Mouse (Mus musculus) neural tube, embryonic 11.5 days (tissue): ENCODE measurements at regions not wholly inside any gene's neighbourhood (a gene's known extent, or its start where the extent isn't known, plus 50 kb on each side); places are given as distances from the start of the nearest gene placed in this dataset.

ENCODE experiments used
- ATAC-seq: fragments of 200-750 bp; cut with Nextera tagmentation; 2 replicates; pipeline ENCODE4 v1.8.0; 2017; ENCODE audit warnings: moderate number of reproducible peaks, mild to moderate bottlenecking, moderate TSS enrichment, moderate library complexity; ENCODE audit not compliant: insufficient read depth, low FRiP score, low TSS enrichment
- DNase-seq: peaks from one replicate; pipeline ENCODE4 v3.0.0-alpha.2; 2015; ENCODE audit warnings: low spot score
- H3K27ac ChIP-seq: fragments of 300-500 bp; sonication (generic); 2 replicates; pipeline ENCODE4 v1.5.1; 2014; ENCODE audit warnings: low read depth, mild to moderate bottlenecking, low read length
- H3K27me3 ChIP-seq: fragments of 300-500 bp; sonication (generic); 2 replicates; pipeline ENCODE4 v1.6.1; 2014; ENCODE audit warnings: mild to moderate bottlenecking, low read length, mixed read lengths; ENCODE audit not compliant: control insufficient read depth, insufficient read depth
- H3K36me3 ChIP-seq: fragments of 300-500 bp; sonication (generic); 2 replicates; pipeline ENCODE4 v1.6.1; 2014; ENCODE audit warnings: mild to moderate bottlenecking, low read length, moderate library complexity, mixed read lengths; ENCODE audit not compliant: control insufficient read depth, insufficient read depth
- H3K4me1 ChIP-seq: fragments of 300-500 bp; sonication (generic); 2 replicates; pipeline ENCODE4 v1.6.1; 2014; ENCODE audit warnings: low read length, mixed read lengths; ENCODE audit not compliant: control insufficient read depth, insufficient read depth
- H3K4me2 ChIP-seq: fragments of 300-500 bp; sonication (generic); 2 replicates; pipeline ENCODE4 v1.6.1; 2014; ENCODE audit warnings: low read depth, mild to moderate bottlenecking, moderate library complexity
- H3K4me3 ChIP-seq: fragments of 300-500 bp; sonication (generic); 2 replicates; pipeline ENCODE4 v1.5.1; 2014; ENCODE audit warnings: low read depth, low read length
- H3K9ac ChIP-seq: fragments of 300-500 bp; sonication (generic); 2 replicates; pipeline ENCODE4 v1.6.1; 2014; ENCODE audit warnings: mild to moderate bottlenecking, low read length
- H3K9me3 ChIP-seq: fragments of 300-500 bp; sonication (generic); 2 replicates; pipeline ENCODE4 v1.6.1; 2016; ENCODE audit warnings: low read length; ENCODE audit not compliant: control insufficient read depth
- WGBS: fragments of 180-500 bp; shearing (Covaris S2); extraction: QIAGEN DNeasy Blood & Tissue Kit; methylation state at CpG from one replicate; pipeline ENCODE4 v1.1.7; 2014; 5-methylcytosine and 5-hydroxymethylcytosine counted together

DNA sequence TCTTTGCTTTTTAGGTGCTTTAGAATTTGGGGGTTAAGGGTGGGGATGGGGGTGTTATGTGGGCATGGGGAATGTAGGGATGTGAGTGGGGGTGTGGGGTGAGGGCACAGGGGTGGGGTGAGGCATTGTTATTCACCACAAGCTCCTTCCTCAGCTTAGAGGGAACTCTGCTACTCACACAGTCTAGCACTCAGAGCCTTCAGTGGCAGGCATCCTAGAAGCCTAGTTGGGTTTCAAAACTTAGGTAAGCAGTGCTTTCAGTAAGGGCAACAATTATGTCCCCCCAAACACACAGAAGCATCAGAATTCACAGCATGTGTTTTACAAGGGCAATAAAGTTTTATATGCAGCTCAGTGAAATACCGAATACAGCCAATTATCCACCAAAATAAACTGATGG is 228.4 kb downstream of the Ttc32 start:
- H3K9ac ChIP-seq, result no peak overlapping the region
- DNase-seq (no peak), ATAC-seq (no peak)
- WGBS, result 22% methylated on average over 1 of the region's 1 CpGs
- H3K4me1 ChIP-seq, result peaks cover 3% of the 10 kb centered on the region
- H3K36me3 ChIP-seq, result no peaks in the 10 kb centered on the region
- H3K4me2 ChIP-seq, result no peak overlapping the region
- no peak overlapping the region for H3K4me3 ChIP-seq
- no peaks in the 10 kb centered on the region for H3K9me3 ChIP-seq
- no peak overlapping the region for H3K27ac ChIP-seq
- H3K27me3 ChIP-seq, result no peaks in the 10 kb centered on the region

DNA sequence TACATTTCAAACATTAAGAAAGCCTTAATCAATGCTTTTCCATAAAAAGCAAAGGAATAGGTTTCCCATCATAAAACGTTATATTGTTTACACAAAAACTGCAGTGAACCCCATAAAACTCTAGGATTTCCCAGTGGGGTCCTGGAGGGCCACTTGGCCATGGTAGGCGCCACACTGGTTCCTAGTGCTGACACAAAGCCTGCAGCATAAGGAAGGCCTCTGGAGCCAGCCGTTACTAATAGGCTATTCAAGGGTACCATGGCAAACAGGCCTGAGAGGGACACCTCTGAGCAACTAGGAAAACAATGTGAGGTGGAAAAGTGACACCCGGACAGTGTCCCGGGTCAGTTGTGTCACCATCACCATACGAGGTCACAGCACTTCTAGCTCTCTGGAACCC is 231.9 kb downstream of the Ttc32 start:
- 22% methylated on average over 6 of the region's 6 CpGs for WGBS
- Histone ChIP-seq H3K4me3 (no peak overlapping the region), H3K4me1 (peaks cover 3% of the 10 kb centered on the region), H3K36me3 (no peaks in the 10 kb centered on the region), H3K4me2 (no peak overlapping the region), H3K9ac (no peak overlapping the region), H3K9me3 (no peaks in the 10 kb centered on the region), H3K27ac (no peak overlapping the region), H3K27me3 (no peaks in the 10 kb centered on the region)
- DNase-seq (no peak), ATAC-seq (no peak)

DNA sequence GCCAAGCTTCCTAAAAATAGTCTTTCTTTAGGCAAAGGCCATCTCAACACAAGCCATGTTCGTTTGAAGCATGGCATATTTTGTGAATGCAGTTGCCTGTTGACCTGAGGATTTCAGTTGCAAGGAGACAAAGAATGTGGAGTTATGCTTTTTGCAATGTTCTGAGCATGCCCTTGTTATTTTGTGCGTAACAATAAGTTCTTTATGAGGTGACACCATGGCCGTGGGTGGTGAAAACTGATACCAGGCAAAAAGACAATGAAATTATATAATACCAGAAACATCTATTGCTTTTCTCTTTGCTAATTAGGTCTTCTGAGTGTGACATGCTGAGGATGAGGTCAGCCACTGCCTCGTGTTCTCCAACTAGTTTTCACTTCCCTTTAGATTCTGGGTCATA is 236.4 kb downstream of the Ttc32 start:
- ATAC-seq, result no peak
- H3K27ac ChIP-seq, result no peak overlapping the region
- no peaks in the 10 kb centered on the region for H3K27me3 ChIP-seq
- H3K9me3 ChIP-seq, result no peaks in the 10 kb centered on the region
- H3K9ac ChIP-seq, result no peak overlapping the region
- no peaks in the 10 kb centered on the region for H3K36me3 ChIP-seq
- WGBS, result 82% methylated on average over 4 of the region's 4 CpGs
- no peak overlapping the region for H3K4me2 ChIP-seq
- DNase-seq, result no peak
- peaks cover 3% of the 10 kb centered on the region for H3K4me1 ChIP-seq
- no peak overlapping the region for H3K4me3 ChIP-seq

DNA sequence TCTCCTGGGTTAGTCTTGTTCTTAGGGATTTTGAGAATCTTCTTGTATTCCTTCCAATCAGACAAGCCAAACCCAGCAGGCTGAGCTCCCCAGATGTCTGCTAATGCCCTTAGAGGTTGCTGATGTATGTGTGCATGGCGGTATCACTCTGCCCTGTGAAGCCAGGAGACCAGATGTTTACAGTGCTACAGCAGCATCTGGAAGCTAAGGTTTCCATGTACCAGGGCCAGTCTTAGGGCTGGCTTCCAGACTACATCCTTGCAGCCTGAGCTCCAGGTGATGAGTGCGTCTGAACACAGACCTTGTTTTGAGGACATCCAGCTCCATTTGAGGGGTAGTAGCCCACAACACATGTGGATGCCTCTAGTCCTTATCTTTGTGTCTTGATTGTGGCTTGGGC is 241.7 kb downstream of the Ttc32 start:
- no peak overlapping the region for H3K9ac ChIP-seq
- H3K27ac ChIP-seq, result no peak overlapping the region
- 88% methylated on average over 2 of the region's 2 CpGs for WGBS
- H3K4me3 ChIP-seq, result no peak overlapping the region
- H3K4me2 ChIP-seq, result no peak overlapping the region
- ATAC-seq (no peak), DNase-seq (no peak)
- H3K9me3 ChIP-seq, result no peaks in the 10 kb centered on the region
- H3K4me1 ChIP-seq, result no peaks in the 10 kb centered on the region
- no peaks in the 10 kb centered on the region for H3K36me3 ChIP-seq
- H3K27me3 ChIP-seq, result no peaks in the 10 kb centered on the region

DNA sequence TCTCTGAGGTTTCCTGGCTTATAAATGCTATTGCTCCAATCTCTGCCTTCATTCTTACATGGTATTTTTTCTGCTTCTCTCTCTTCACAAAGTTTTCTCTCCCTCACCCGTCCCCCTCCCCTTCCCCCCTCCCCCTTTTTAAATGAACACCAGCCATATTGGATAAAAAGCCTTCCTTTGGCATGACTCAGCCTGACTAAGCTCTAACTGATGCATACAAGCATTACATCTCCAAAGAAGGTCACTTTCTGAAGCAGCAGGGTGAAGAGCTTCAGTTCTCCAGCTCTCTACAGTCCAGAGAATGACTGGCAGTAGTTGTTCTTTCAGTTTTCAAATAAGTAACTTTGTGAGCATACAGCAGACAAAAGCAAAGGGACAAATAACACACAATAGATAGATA is 244.4 kb downstream of the Ttc32 start:
- no peaks in the 10 kb centered on the region; the same call in 1 of the 2 replicates for H3K4me1 ChIP-seq
- 75% methylated on average over 1 of the region's 1 CpGs for WGBS
- H3K27me3 ChIP-seq, result no peaks in the 10 kb centered on the region
- no peak overlapping the region for H3K9ac ChIP-seq
- H3K27ac ChIP-seq, result no peak overlapping the region
- ATAC-seq, result no peak
- DNase-seq, result no peak
- no peak overlapping the region for H3K4me3 ChIP-seq
- no peak overlapping the region for H3K4me2 ChIP-seq
- no peaks in the 10 kb centered on the region for H3K9me3 ChIP-seq
- H3K36me3 ChIP-seq, result no peaks in the 10 kb centered on the region

DNA sequence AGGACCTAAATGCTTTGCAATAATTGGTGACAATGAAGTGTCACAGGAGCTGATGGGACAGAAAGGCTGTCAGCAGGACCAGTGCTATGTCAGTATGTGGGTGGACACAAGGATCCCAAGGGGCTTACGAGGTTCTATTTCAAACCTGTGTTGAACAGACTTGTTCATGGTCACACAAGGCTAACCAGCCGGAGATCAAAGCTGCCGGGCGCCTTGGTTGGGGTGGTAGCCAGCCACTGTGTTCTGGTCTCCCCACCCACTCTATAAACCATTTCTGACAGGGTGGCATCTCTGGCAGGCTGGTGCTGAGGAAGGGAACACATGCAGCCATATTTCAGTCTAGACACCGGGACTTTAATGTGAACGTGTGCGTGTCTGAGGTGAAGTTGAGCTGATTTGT is 245.9 kb downstream of the Ttc32 start:
- Histone ChIP-seq H3K9ac (no peak overlapping the region), H3K36me3 (no peaks in the 10 kb centered on the region), H3K4me1 (no peaks in the 10 kb centered on the region; the same call in 1 of the 2 replicates), H3K27me3 (no peaks in the 10 kb centered on the region), H3K4me2 (no peak overlapping the region), H3K9me3 (no peaks in the 10 kb centered on the region), H3K27ac (no peak overlapping the region), H3K4me3 (no peak overlapping the region)
- 66% methylated on average over 7 of the region's 7 CpGs for WGBS
- no peak for DNase-seq
- no peak for ATAC-seq

DNA sequence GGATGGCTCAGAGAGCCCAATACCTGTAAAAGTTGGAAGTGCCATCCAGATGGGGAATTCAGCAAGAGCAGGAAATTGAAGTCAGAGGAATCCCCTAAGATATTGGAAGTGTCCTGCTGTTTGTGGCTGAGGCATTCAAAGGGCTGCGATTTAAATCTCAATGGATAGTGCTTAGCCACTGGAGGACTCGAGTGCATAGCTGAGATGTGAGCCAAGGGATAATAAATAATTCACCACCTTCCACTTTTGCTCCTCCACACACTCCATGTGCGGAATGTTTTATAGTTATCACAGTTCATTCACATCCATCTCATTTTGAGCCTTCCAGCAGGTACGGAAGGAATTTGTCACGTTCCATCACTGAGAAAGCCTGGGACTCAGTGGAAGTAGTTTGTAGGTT is 248.9 kb downstream of the Ttc32 start:
- no peak for ATAC-seq
- no peak overlapping the region for H3K4me3 ChIP-seq
- no peaks in the 10 kb centered on the region for H3K36me3 ChIP-seq
- no peak overlapping the region for H3K4me2 ChIP-seq
- H3K27me3 ChIP-seq, result no peaks in the 10 kb centered on the region
- no peak for DNase-seq
- 20% methylated on average over 5 of the region's 5 CpGs for WGBS
- H3K4me1 ChIP-seq, result no peaks in the 10 kb centered on the region; the same call in 1 of the 2 replicates
- H3K27ac ChIP-seq, result no peak overlapping the region
- H3K9ac ChIP-seq, result no peak overlapping the region
- H3K9me3 ChIP-seq, result no peaks in the 10 kb centered on the region

DNA sequence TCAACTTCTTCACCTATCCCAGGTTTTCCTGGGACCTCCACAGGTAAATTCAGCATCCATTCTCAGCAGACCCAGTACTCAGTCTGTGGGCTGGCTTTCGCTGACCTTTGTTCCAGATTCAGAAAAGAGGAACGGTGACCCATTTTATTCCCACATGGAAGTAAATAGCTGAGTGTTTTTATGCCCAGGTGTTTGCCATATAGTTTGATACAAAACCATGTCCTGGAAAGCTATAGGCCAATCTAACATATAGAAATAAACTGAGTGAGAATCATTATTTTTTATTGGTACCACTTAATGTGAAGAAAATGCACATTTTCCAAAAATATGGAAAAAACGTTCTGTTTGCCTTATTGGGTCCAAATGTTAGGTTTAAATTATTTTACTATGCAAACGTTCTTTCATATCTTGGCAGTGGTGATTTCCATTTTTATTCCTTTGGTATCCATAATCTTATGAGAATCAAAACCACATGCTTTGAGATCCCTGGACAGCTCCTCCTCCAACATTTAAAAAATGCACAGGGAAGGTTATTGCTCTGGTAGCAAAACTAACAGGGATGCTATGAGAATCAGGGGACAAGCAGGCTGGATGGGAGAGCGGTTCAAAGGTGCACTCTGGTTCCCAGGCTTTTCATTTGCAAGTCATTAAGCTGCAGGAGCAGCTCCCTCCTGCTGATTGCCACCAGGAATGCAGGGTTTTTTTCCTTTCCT is 250.3 kb downstream of the Ttc32 start:
- no peak overlapping the region for H3K9ac ChIP-seq
- no peaks in the 10 kb centered on the region for H3K36me3 ChIP-seq
- no peaks in the 10 kb centered on the region for H3K27me3 ChIP-seq
- H3K27ac ChIP-seq, result no peak overlapping the region
- ATAC-seq (no peak), DNase-seq (no peak)
- H3K9me3 ChIP-seq, result no peaks in the 10 kb centered on the region
- H3K4me3 ChIP-seq, result no peak overlapping the region
- H3K4me2 ChIP-seq, result no peak overlapping the region
- 43% methylated on average over 5 of the region's 5 CpGs for WGBS
- H3K4me1 ChIP-seq, result no peaks in the 10 kb centered on the region; the same call in 1 of the 2 replicates

DNA sequence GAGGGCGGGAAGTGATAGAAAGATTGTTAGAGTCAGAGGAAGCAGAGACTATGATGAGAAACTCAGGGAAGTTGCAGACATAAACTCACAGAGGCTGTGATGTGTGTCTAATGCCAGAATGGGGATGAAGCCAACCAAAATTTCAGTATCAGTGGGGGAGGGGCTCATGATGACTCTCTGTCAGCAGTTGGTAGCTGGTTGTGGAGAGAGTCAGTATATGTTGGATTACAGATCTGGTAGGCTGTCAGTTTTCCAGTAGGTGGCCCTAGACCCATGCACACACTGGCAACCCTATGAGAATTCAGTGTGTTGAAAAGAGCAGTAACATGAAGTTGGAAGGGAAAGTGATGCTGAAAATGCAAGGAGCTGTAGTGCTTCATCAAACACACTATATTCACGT is 257.5 kb downstream of the Ttc32 start:
- no peak overlapping the region for H3K9ac ChIP-seq
- H3K4me1 ChIP-seq, result no peaks in the 10 kb centered on the region
- no peaks in the 10 kb centered on the region for H3K27me3 ChIP-seq
- H3K4me2 ChIP-seq, result no peak overlapping the region
- no peaks in the 10 kb centered on the region for H3K36me3 ChIP-seq
- H3K4me3 ChIP-seq, result no peak overlapping the region
- no peak for DNase-seq
- WGBS, result 88% methylated on average over 2 of the region's 2 CpGs
- no peaks in the 10 kb centered on the region for H3K9me3 ChIP-seq
- no peak overlapping the region for H3K27ac ChIP-seq
- no peak for ATAC-seq
